Mouse (Mus musculus): Measurements from ENCODE around the gene Tpx2. TPM values are rescaled to one million over a fixed set of nuclear protein-coding genes. Genes with fewer than 3 reads are reported as not detected.

The Tpx2 gene
- polyA plus RNA-seq, 1 experiment: 1.2 TPM

GRCm38 (mm10) chr2:152821566-152821965, 26.2 kb upstream of the Tpx2 start:
- TF ChIP-seq CTCF (IDR thresholded peaks at IDR 0.05; ENCODE audit: borderline replicate concordance, insufficient read depth, low read depth, low read length) (no peak), POLR2A (IDR thresholded peaks at IDR 0.05; ENCODE audit: borderline replicate concordance, insufficient read depth, low read length) (no peak)
- H3K4me1 ChIP-seq (ENCODE audit: control insufficient read depth, insufficient read depth, low read length): peaks cover 56% of the 10 kb centered on the region
- H3K27me3 ChIP-seq (ENCODE audit: control insufficient read depth, insufficient read depth, low read length): no peaks in the 10 kb centered on the region
- H3K27ac ChIP-seq (ENCODE audit: insufficient read depth, low read length): peak overlapping the region; percentile 71
- H3K4me3 ChIP-seq (replicated peaks; ENCODE audit: insufficient read depth, low read depth, low read length): no peak overlapping the region
- DNase-seq: peak in 1 of 2 experiments; percentile 10

DNA sequence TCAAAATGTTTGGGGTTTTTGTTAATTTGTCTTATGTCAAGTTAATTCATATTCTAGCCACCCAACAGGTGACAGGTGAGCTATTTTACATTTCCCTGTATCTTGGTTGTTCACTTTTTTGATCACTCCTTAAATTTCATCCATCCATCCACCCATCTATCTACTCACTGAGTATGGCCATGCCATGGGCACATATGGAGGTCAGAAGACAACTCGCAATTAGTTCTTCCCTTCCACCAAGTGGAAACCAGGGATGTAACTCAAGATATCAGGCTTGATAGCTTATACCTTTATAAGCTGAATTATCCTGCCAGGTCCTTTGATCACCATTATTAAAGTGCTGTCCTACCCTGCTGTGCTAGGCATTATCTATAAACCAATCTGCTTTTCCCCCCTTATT, 24.0 kb upstream of the Tpx2 start:
- Histone ChIP-seq H3K4me1 (ENCODE audit: control insufficient read depth, insufficient read depth, low read length) (peaks cover 37% of the 10 kb centered on the region), H3K27me3 (ENCODE audit: control insufficient read depth, insufficient read depth, low read length) (no peaks in the 10 kb centered on the region), H3K27ac (ENCODE audit: insufficient read depth, low read length) (peak overlapping the region; percentile 7; the same call in 1 of the 2 replicates), H3K4me3 (replicated peaks; ENCODE audit: insufficient read depth, low read depth, low read length) (no peak overlapping the region)
- no peak for TF ChIP-seq CTCF (IDR thresholded peaks at IDR 0.05; ENCODE audit: borderline replicate concordance, insufficient read depth, low read depth, low read length)
- no peak for TF ChIP-seq POLR2A (IDR thresholded peaks at IDR 0.05; ENCODE audit: borderline replicate concordance, insufficient read depth, low read length)
- no peak for DNase-seq
- WGBS: 60% methylated on average over 1 of the region's 1 CpGs

GRCm38 (mm10) chr2:152824438-152825167, 23.2 kb upstream of the Tpx2 start:
- H3K27me3 ChIP-seq (ENCODE audit: control insufficient read depth, insufficient read depth, low read length): no peaks in the 10 kb centered on the region
- no peak overlapping the region for H3K4me3 ChIP-seq (replicated peaks; ENCODE audit: insufficient read depth, low read depth, low read length)
- TF ChIP-seq CTCF (IDR thresholded peaks at IDR 0.05; ENCODE audit: borderline replicate concordance, insufficient read depth, low read depth, low read length) (no peak), POLR2A (IDR thresholded peaks at IDR 0.05; ENCODE audit: borderline replicate concordance, insufficient read depth, low read length) (no peak)
- DNase-seq: peak in 1 of 2 experiments; percentile 11
- H3K4me1 ChIP-seq (ENCODE audit: control insufficient read depth, insufficient read depth, low read length): peaks cover 29% of the 10 kb centered on the region
- peak overlapping the region; percentile 7; the same call in 1 of the 2 replicates for H3K27ac ChIP-seq (ENCODE audit: insufficient read depth, low read length)
- 69% methylated on average over 3 of the region's 3 CpGs for WGBS

GRCm38 (mm10) chr2:152825168-152825697, 22.5 kb upstream of the Tpx2 start:
- WGBS: 49% methylated on average over 4 of the region's 4 CpGs
- H3K4me3 ChIP-seq (replicated peaks; ENCODE audit: insufficient read depth, low read depth, low read length): no peak overlapping the region
- H3K4me1 ChIP-seq (ENCODE audit: control insufficient read depth, insufficient read depth, low read length): peaks cover 24% of the 10 kb centered on the region

GRCm38 (mm10) chr2:152825713-152826112, 22.1 kb upstream of the Tpx2 start:
- Histone ChIP-seq H3K27me3 (ENCODE audit: control insufficient read depth, insufficient read depth, low read length) (no peaks in the 10 kb centered on the region), H3K4me1 (ENCODE audit: control insufficient read depth, insufficient read depth, low read length) (peaks cover 19% of the 10 kb centered on the region), H3K27ac (ENCODE audit: insufficient read depth, low read length) (no peak overlapping the region), H3K4me3 (replicated peaks; ENCODE audit: insufficient read depth, low read depth, low read length) (no peak overlapping the region)
- TF ChIP-seq CTCF (IDR thresholded peaks at IDR 0.05; ENCODE audit: borderline replicate concordance, insufficient read depth, low read depth, low read length) (no peak), POLR2A (IDR thresholded peaks at IDR 0.05; ENCODE audit: borderline replicate concordance, insufficient read depth, low read length) (no peak)
- DNase-seq: peak in 1 of 2 experiments; percentile 8
- 37% methylated on average over 2 of the region's 2 CpGs for WGBS

More at GRCm38 (mm10) chr2:152825168-152825697, 22.5 kb upstream of the Tpx2 start:
- no peak for TF ChIP-seq POLR2A (IDR thresholded peaks at IDR 0.05; ENCODE audit: borderline replicate concordance, insufficient read depth, low read length)
- TF ChIP-seq CTCF (IDR thresholded peaks at IDR 0.05; ENCODE audit: borderline replicate concordance, insufficient read depth, low read depth, low read length): no peak
- Histone ChIP-seq H3K27ac (ENCODE audit: insufficient read depth, low read length) (no peak overlapping the region; the same call in 1 of the 2 replicates), H3K27me3 (ENCODE audit: control insufficient read depth, insufficient read depth, low read length) (no peaks in the 10 kb centered on the region)
- peak in 1 of 2 experiments; percentile 17 for DNase-seq

DNA sequence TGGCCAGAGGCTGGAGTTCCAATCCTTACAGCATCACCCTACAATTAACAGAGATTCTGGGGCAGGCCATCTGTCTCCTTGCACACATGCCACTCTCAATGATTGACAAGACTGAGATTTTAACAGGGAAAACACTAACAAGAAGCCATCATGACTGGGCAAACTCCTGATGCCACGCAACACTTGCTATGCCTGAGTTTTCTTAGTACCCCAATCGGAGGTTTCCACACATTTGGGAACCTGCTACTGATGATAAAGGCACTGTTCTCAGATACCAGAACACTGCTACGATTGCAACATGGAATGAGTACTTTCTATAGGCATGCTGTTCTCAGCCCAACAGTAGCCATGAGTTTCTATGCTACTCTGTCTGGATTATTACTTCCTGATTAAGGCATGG, 21.3 kb upstream of the Tpx2 start:
- Histone ChIP-seq H3K4me3 (replicated peaks; ENCODE audit: insufficient read depth, low read depth, low read length) (peak overlapping the region; percentile 41), H3K4me1 (ENCODE audit: control insufficient read depth, insufficient read depth, low read length) (peaks cover 13% of the 10 kb centered on the region), H3K27ac (ENCODE audit: insufficient read depth, low read length) (no peak overlapping the region; the same call in 1 of the 2 replicates), H3K27me3 (ENCODE audit: control insufficient read depth, insufficient read depth, low read length) (no peaks in the 10 kb centered on the region)
- DNase-seq: peak in 1 of 2 experiments; percentile 17
- TF ChIP-seq CTCF (IDR thresholded peaks at IDR 0.05; ENCODE audit: borderline replicate concordance, insufficient read depth, low read depth, low read length): no peak
- TF ChIP-seq POLR2A (IDR thresholded peaks at IDR 0.05; ENCODE audit: borderline replicate concordance, insufficient read depth, low read length): no peak
- 21% methylated on average over 3 of the region's 3 CpGs for WGBS

- TF ChIP-seq CTCF (IDR thresholded peaks at IDR 0.05; ENCODE audit: borderline replicate concordance, insufficient read depth, low read depth, low read length) (no peak), POLR2A (IDR thresholded peaks at IDR 0.05; ENCODE audit: borderline replicate concordance, insufficient read depth, low read length) (no peak)
- Histone ChIP-seq H3K4me1 (ENCODE audit: control insufficient read depth, insufficient read depth, low read length) (peaks cover 9% of the 10 kb centered on the region), H3K27me3 (ENCODE audit: control insufficient read depth, insufficient read depth, low read length) (no peaks in the 10 kb centered on the region), H3K27ac (ENCODE audit: insufficient read depth, low read length) (peak overlapping the region; percentile 75; the same call in 1 of the 2 replicates), H3K4me3 (replicated peaks; ENCODE audit: insufficient read depth, low read depth, low read length) (peak overlapping the region; percentile 69)
- WGBS: 18% methylated on average over 8 of the region's 8 CpGs
- DNase-seq: peak; percentile 23 to 32
Observed at GRCm38 (mm10) chr2:152827321-152828010, 20.3 kb upstream of the Tpx2 start.

Data from cerebellum, adult 2 months (tissue).